Mouse (Mus musculus) cerebellum, adult 2 months (tissue): ENCODE measurements at regions not wholly inside any gene's neighbourhood (a gene's known extent, or its start where the extent isn't known, plus 50 kb on each side); places are given as distances from the start of the nearest gene placed in this dataset.

ENCODE experiments used
- CTCF ChIP-seq: fragments of 200-500 bp; IDR thresholded peaks from 2 replicates; pipeline ENCODE4 v1.5.1; 2011; ENCODE audit warnings: low read depth, mild to moderate bottlenecking, control low read depth, low read length, moderate library complexity, borderline replicate concordance; ENCODE audit not compliant: insufficient read depth
- POLR2A ChIP-seq: fragments of 200-500 bp; IDR thresholded peaks from 2 replicates; pipeline ENCODE4 v1.6.1; 2011; ENCODE audit warnings: low read length, control low read depth, borderline replicate concordance; ENCODE audit not compliant: insufficient read depth

DNA sequence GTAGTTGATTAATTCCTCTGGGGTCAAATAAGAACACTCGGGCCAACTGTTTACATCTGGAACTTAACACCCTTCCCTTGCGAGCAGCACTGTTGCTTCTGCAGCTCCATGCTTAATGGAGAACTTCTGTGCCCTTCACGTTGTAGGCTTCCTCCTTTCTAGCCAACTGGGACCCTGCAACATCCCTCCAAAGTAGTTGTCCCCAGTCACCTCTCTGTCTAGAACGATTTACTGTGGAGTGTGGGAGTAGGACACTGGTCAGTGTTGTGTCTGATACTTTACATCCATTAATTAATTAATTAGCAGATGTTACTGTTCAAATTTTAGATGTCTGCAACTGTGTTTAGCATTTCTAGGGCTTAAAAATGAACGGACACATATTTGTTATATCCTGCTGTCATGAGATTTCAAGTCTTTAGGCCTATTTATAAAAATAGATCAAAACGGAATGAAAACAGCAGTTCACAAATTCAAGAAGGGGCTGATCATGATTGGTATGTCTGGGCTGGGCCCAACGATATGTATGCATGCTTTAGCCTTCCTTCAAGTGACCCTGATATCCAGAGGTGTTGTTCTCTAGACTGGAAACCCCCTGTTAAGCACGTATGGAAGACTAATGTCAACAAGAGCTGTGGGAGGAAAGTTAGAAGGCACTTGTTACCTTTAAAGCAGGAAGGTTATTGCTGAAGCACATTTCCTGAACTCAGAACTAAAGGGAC is 543.6 kb upstream of the Nr5a2 start:
- TF ChIP-seq CTCF (no peak), POLR2A (no peak)
